Mouse (Mus musculus) hindbrain, postnatal 0 days (tissue): ENCODE results near the gene Cped1. TPM values are rescaled to one million over a fixed set of nuclear protein-coding genes. Genes with fewer than 3 reads are reported as not detected.
"Not testable (repeated sequence)": the region's sequence is repeated elsewhere in the genome, so short reads cannot be mapped to it uniquely, and the experiment has no call there.

ENCODE experiments used
- ATAC-seq: fragments of 200-750 bp; cut with Nextera tagmentation; 2 replicates; pipeline ENCODE4 v1.8.0; 2017; ENCODE audit warnings: mild to moderate bottlenecking, moderate TSS enrichment, moderate library complexity
- DNase-seq: peaks from one replicate; pipeline ENCODE4 v3.0.0-alpha.2; 2015; ENCODE audit warnings: low spot score
- H3K27ac ChIP-seq: fragments of 300-500 bp; sonication (generic); 2 replicates; pipeline ENCODE4 v1.5.1; 2014; ENCODE audit warnings: mild to moderate bottlenecking
- H3K27me3 ChIP-seq: fragments of 300-500 bp; sonication (generic); 2 replicates; pipeline ENCODE4 v1.6.1; 2014; ENCODE audit warnings: low read length, mixed read lengths; ENCODE audit not compliant: insufficient read depth
- H3K36me3 ChIP-seq: fragments of 300-500 bp; sonication (generic); 2 replicates; pipeline ENCODE4 v1.6.1; 2014; ENCODE audit warnings: low read length, mixed read lengths; ENCODE audit not compliant: insufficient read depth
- H3K4me1 ChIP-seq: fragments of 300-500 bp; sonication (generic); 2 replicates; pipeline ENCODE4 v1.6.1; 2014; ENCODE audit warnings: antibody characterized with exemption, low read length, mixed read lengths; ENCODE audit not compliant: insufficient read depth
- H3K4me2 ChIP-seq: fragments of 300-500 bp; sonication (generic); 2 replicates; pipeline ENCODE4 v1.6.1; 2014; ENCODE audit warnings: low read depth, mild to moderate bottlenecking, low read length, moderate library complexity, mixed read lengths
- H3K4me3 ChIP-seq: fragments of 300-500 bp; sonication (generic); 2 replicates; pipeline ENCODE4 v1.5.1; 2014; ENCODE audit warnings: low read length
- H3K9ac ChIP-seq: fragments of 300-500 bp; sonication (generic); replicated peaks from 2 replicates; pipeline ENCODE4 v1.6.1; 2014; ENCODE audit warnings: mild to moderate bottlenecking, low read length, moderate library complexity, mixed read lengths
- H3K9me3 ChIP-seq: fragments of 300-500 bp; sonication (generic); 2 replicates; pipeline ENCODE4 v1.6.1; 2016; ENCODE audit warnings: low read length, mixed read lengths
- CTCF ChIP-seq: IDR thresholded peaks from 2 replicates; pipeline ENCODE4 v1.5.1; 2016; ENCODE audit warnings: antibody characterized with exemption, control low read depth, low read depth
- WGBS: fragments of 180-500 bp; shearing (Covaris S2); extraction: QIAGEN DNeasy Blood & Tissue Kit; methylation state at CpG from one replicate; pipeline ENCODE4 v1.1.7; 2014; 5-methylcytosine and 5-hydroxymethylcytosine counted together
- polyA plus RNA-seq: library from polyadenylated mRNA; unstranded; fragments of >200 nt; fragmentation: Nextera tagmentation; extraction: Ambion mirVana; gene quantifications from 2 replicates; pipeline ENCODE4 v1.2.1, GENCODE M21; 2015
- total RNA-seq: library from RNA; depleted of rRNA; stranded (reverse); fragments of >200 nt; gene quantifications from 2 replicates; pipeline ENCODE4 v1.2.3, GENCODE M21; 2014

Cped1 gene
- total and polyA plus RNA-seq, 2 experiments from 2014 or later, result 3.1 to 4.6 TPM

DNA sequence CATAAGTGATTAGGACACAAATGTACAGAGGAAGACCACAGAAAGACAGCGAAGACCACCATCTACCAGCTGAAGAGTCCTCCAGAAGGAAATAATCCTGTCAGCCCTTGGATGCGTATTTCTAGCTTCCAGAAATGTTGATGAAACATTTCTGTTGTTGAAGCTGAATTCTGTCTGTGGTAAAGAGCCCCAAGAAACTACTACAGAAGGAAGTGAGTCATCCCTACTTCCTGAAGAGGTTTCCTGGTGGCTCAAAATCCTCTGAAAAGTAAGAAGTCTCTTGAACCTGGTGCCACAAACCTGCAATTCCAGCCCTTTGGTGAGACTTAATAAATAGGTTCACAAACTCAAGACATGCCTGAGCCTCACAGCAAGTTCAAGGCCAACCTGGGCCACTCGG lies 245.5 kb downstream of the Cped1 start:
- Histone ChIP-seq H3K4me1 (no peaks in the 10 kb centered on the region), H3K27me3 (no peaks in the 10 kb centered on the region), H3K27ac (no peak overlapping the region), H3K4me3 (no peak overlapping the region), H3K9me3 (no peaks in the 10 kb centered on the region), H3K4me2 (no peak overlapping the region), H3K36me3 (no peaks in the 10 kb centered on the region), H3K9ac (no peak overlapping the region)
- DNase-seq (no peak), ATAC-seq (no peak)
- TF ChIP-seq CTCF, result no peak
- 89% methylated on average over 3 of the region's 3 CpGs for WGBS

DNA sequence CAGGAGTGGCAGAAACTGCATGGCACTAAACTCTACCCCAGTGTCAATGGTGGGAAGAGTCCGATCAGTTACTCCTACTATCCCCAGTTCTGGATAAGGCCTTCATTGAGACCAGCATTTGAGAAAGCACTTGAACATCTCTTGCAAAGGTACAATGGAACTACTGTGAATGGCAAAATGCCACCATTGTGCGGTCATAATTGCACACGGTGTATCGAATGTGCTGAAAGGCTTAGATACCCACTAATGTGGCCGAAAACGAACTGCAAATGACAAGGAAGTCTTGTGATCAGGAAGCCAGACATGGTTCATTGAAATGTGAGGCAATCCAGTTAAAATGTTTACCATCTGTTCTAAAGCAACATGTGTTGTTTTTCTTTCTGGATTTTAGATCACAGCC lies 247.8 kb downstream of the Cped1 start:
- ATAC-seq, result no peak
- 67% methylated on average over 6 of the region's 6 CpGs for WGBS
- Histone ChIP-seq H3K27ac (no peak overlapping the region), H3K4me1 (no peaks in the 10 kb centered on the region), H3K4me3 (no peak overlapping the region), H3K4me2 (no peak overlapping the region), H3K9me3 (no peaks in the 10 kb centered on the region), H3K27me3 (no peaks in the 10 kb centered on the region), H3K9ac (no peak overlapping the region), H3K36me3 (no peaks in the 10 kb centered on the region)
- no peak for TF ChIP-seq CTCF
- no peak for DNase-seq

DNA sequence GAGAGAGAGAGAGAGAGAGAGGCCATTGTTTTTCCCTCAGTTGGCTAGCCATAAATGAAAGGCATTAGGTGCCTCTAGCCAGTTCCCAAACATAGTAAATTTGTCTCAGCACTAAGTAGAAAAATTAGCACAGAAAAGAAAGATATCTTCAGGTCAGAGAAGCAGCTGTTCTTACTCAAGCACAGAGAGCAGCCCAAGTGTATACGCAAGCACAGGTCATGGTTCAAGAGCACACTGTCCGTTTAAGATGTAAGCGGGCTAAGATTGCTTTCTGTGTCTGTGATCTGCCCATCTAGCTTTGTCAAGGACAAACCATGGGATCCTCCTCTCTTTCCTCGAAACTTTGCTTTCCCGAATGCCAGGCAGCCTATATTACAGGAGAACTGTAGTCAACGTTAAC lies 249.4 kb downstream of the Cped1 start:
- no peak for TF ChIP-seq CTCF
- ATAC-seq, result no peak
- 93% methylated on average over 6 of the region's 6 CpGs for WGBS

DNA sequence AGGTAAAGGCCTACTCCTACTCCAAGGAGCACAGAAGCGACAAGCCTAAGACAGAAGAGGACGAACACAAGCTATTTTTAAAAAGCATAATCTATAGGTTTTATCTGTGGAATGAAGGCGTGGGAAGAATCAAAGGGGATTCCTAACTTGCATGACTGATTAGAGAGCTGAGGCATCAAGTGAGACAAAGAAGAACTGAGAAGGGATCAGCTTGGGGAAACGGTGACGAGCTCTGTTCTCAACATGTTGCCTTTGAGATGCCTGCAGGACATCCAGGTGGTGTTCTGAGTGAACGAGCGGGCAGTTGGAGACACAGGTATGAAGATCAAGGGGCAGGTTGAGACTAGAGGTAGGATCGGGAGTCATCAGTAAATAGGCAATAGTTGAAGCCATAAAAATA lies 257.6 kb downstream of the Cped1 start:
- no peak for ATAC-seq
- Histone ChIP-seq H3K4me3 (no peak overlapping the region), H3K27ac (no peak overlapping the region), H3K4me2 (no peak overlapping the region), H3K9me3 (no peaks in the 10 kb centered on the region), H3K4me1 (no peaks in the 10 kb centered on the region), H3K27me3 (no peaks in the 10 kb centered on the region), H3K9ac (no peak overlapping the region), H3K36me3 (no peaks in the 10 kb centered on the region)
- no peak for DNase-seq
- 70% methylated on average over 8 of the region's 8 CpGs for WGBS
- TF ChIP-seq CTCF, result no peak

More for the DNA sequence above, 249.4 kb downstream of the Cped1 start:
- no peak for DNase-seq
- Histone ChIP-seq H3K36me3 (no peaks in the 10 kb centered on the region), H3K4me2 (no peak overlapping the region), H3K4me3 (no peak overlapping the region), H3K27ac (no peak overlapping the region), H3K9me3 (no peaks in the 10 kb centered on the region), H3K9ac (no peak overlapping the region), H3K4me1 (no peaks in the 10 kb centered on the region), H3K27me3 (no peaks in the 10 kb centered on the region)

DNA sequence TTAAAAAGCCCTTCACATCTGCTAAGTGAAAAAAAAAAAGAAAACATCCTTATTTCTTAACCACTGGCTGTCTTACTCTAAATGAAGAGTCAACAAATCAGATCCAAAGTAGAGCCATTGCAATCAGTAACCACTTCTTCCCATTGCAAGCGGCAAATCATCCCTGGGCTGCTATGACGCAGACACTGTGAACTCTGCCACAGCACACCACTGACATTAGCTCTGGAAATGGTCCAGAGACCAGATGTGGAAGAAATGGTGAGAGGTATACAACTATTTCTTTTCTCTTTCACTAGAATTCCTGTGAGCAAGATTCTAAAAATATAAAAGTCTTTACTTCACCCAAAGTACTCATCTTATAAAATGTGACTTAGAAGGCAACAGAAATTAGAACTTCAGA lies 261.0 kb downstream of the Cped1 start:
- ATAC-seq (no peak), DNase-seq (no peak)
- Histone ChIP-seq H3K4me1 (no peaks in the 10 kb centered on the region), H3K27ac (no peak overlapping the region), H3K9ac (no peak overlapping the region), H3K27me3 (no peaks in the 10 kb centered on the region), H3K36me3 (no peaks in the 10 kb centered on the region), H3K4me3 (no peak overlapping the region), H3K9me3 (no peaks in the 10 kb centered on the region), H3K4me2 (no peak overlapping the region)
- TF ChIP-seq CTCF, result no peak
- whole genome bisulfite sequencing, result 89% methylated on average over 2 of the region's 2 CpGs

DNA sequence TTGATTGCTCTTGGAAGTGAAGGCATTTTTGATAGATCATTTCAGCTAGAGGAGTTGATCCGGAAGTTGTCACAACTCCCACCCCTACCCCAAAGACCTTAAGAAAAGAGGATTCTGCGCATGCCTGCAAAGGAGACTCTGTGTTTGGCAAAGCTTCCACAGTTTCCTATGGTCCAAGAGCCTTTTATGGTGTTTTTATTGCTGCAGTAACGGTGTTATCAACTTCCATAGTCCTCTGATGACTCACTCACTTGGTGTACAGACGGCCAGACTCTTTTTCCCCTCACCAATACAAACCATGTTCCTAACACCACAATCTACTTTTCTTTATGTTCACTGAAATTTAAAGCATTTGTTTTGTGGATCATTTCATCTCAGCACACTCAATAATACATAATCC lies 273.1 kb downstream of the Cped1 start:
- no peak overlapping the region for H3K9ac ChIP-seq
- no peak for DNase-seq
- no peak for TF ChIP-seq CTCF
- H3K36me3 ChIP-seq, result no peaks in the 10 kb centered on the region
- no peak for ATAC-seq
- no peak overlapping the region for H3K4me3 ChIP-seq
- H3K4me2 ChIP-seq, result no peak overlapping the region
- WGBS, result 94% methylated on average over 4 of the region's 4 CpGs
- no peak overlapping the region for H3K27ac ChIP-seq
- H3K27me3 ChIP-seq, result no peaks in the 10 kb centered on the region
- no peaks in the 10 kb centered on the region for H3K9me3 ChIP-seq
- H3K4me1 ChIP-seq, result no peaks in the 10 kb centered on the region

DNA sequence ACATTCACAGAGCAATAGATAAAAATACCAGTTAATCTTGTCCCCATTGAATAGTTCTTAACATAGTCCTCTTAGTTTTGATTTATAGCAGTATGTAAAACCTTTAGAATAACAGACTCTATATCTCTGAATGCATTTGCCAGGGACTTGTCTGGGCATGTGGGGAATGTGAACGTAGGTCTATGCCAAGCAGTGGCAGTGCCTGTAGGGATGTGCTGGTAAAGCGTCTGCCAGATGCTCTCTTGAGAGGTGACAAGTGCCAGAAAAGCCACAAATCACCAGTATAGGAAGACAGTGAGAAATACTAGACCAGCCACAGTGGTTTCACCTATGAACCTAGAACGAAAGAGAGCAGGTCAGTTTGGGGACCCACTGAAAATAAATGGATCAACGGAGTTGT lies 276.8 kb downstream of the Cped1 start:
- ATAC-seq, result no peak
- 60% methylated on average over 4 of the region's 4 CpGs for WGBS
- H3K9ac ChIP-seq, result no peak overlapping the region
- DNase-seq, result no peak
- H3K4me1 ChIP-seq, result no peaks in the 10 kb centered on the region
- no peak overlapping the region for H3K4me2 ChIP-seq
- TF ChIP-seq CTCF, result no peak
- H3K4me3 ChIP-seq, result no peak overlapping the region
- no peaks in the 10 kb centered on the region for H3K27me3 ChIP-seq
- no peaks in the 10 kb centered on the region for H3K36me3 ChIP-seq
- no peak overlapping the region for H3K27ac ChIP-seq
- no peaks in the 10 kb centered on the region for H3K9me3 ChIP-seq

DNA sequence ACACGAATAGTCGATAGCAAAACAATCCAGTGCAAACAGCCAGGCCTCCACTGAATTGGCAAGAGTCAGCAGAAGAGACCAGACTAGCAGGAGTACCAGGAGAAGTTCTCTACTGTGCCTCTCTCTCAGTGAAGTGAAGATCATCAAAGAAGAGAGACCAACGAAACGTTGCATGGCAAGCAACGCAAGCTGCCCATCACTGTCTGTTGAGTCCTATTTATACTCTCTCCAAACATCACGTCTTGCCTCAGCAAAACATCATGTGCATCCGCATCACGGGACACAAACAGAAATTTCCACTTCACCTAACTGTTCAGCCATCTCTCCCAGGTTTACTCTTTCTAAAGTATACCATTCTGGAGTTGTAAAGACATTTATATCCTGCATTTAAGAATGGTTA lies 278.4 kb downstream of the Cped1 start:
- ATAC-seq, H3K27me3 ChIP-seq, H3K4me2 ChIP-seq, H3K4me3 ChIP-seq, H3K9ac ChIP-seq, H3K9me3 ChIP-seq, H3K36me3 ChIP-seq, DNase-seq, H3K4me1 ChIP-seq, H3K27ac ChIP-seq: not testable (repeated sequence)
- 87% methylated on average over 8 of the region's 8 CpGs for whole genome bisulfite sequencing
